ENCODE assay signal across 8 mouse cellular contexts in genomic region chr2:172370411-172371223, GRCm38 (mm10). TPM values are rescaled to one million over a fixed set of nuclear protein-coding genes. Genes with fewer than 3 reads are reported as not detected.
A peak's percentile ranks its signal among the peaks of the same experiment; 100 is the strongest.
DNase-seq lines count a peak whose midpoint lies in the region; ATAC-seq and TF ChIP-seq lines count a peak whose summit lies in the region.

Aurka (minus strand) TSS chr2:172370535.
Cstf1 (plus strand) TSS chr2:172370681.

- no peaks in the 10 kb centered on the region for H3K27me3 ChIP-seq in MEL (ENCODE audit: control insufficient read depth in 1 of 2, insufficient read depth in 2 of 2, low read length in 2 of 2)
- H3K27me3 ChIP-seq in cerebellum, adult 2 months (ENCODE audit: control insufficient read depth, insufficient read depth, low read length): no peaks in the 10 kb centered on the region
- H3K27me3 ChIP-seq in forebrain, postnatal 0 days (ENCODE audit: insufficient read depth, low read length): no peaks in the 10 kb centered on the region
- no peaks in the 10 kb centered on the region for H3K27me3 ChIP-seq in lung, embryonic 15.5 days

- H3K4me2 ChIP-seq in forebrain, postnatal 0 days (ENCODE audit: low read depth): peak within 1 kb of the TSS; percentile 88
- H3K4me2 ChIP-seq in lung, embryonic 15.5 days: peak within 1 kb of the TSS; percentile 77

- TF ChIP-seq EP300 in MEL (IDR thresholded peaks at IDR 0.05; ENCODE audit: low read depth in 1 of 2, low read length in 2 of 2): no peak; a peak in 1 of 4 replicates

- peaks cover 69% of the 10 kb centered on the region for H3K79me2 ChIP-seq in MEL (ENCODE audit: control insufficient read depth, insufficient read depth, low read length, poor library complexity)

- peaks cover 12 to 26% of the 10 kb centered on the region in 2 experiments for H3K36me3 ChIP-seq in MEL (ENCODE audit: control insufficient read depth in 1 of 2, insufficient read depth in 2 of 2, low read length in 2 of 2)
- peaks cover 23% of the 10 kb centered on the region for H3K36me3 ChIP-seq in forebrain, postnatal 0 days (ENCODE audit: insufficient read depth)
- H3K36me3 ChIP-seq in lung, embryonic 15.5 days: peaks cover 48% of the 10 kb centered on the region

- no peak for TF ChIP-seq CTCF in MEL (IDR thresholded peaks at IDR 0.05 in 2 of 3, conservative IDR thresholded peaks at IDR 0.05 in 1 of 3; ENCODE audit: control insufficient read depth in 1 of 3, insufficient read depth in 1 of 3, low read depth in 2 of 3, low read length in 3 of 3, poor library complexity in 1 of 3, severe bottlenecking in 1 of 3)
- no peak for TF ChIP-seq CTCF in cerebellum, adult 2 months (IDR thresholded peaks at IDR 0.05; ENCODE audit: borderline replicate concordance, insufficient read depth, low read depth, low read length)
- TF ChIP-seq CTCF in forebrain, postnatal 0 days (IDR thresholded peaks at IDR 0.05; ENCODE audit: low read depth): no peak

- peaks cover 0 to 18% of the 10 kb centered on the region in 2 experiments; a peak in 2 of 4 replicates for H3K4me1 ChIP-seq in MEL (ENCODE audit: control insufficient read depth in 1 of 2, insufficient read depth in 2 of 2, low read length in 2 of 2)
- no peaks in the 10 kb centered on the region for H3K4me1 ChIP-seq in cerebellum, adult 2 months (ENCODE audit: control insufficient read depth, insufficient read depth, low read length)
- peaks cover 9% of the 10 kb centered on the region; the same call in 1 of the 2 replicates for H3K4me1 ChIP-seq in forebrain, postnatal 0 days (ENCODE audit: insufficient read depth)
- peaks cover 27% of the 10 kb centered on the region for H3K4me1 ChIP-seq in lung, embryonic 15.5 days

- WGBS in cerebellum, adult 2 months: under 1% methylated on average over 66 of the region's 66 CpGs
- WGBS in forebrain, postnatal 0 days: under 1% methylated on average over 66 of the region's 66 CpGs
- under 1% methylated on average over 66 of the region's 66 CpGs for WGBS in lung, embryonic 15.5 days

- no peaks in the 10 kb centered on the region for H3K9me3 ChIP-seq in MEL (replicated peaks; ENCODE audit: insufficient read depth, low read length)
- no peaks in the 10 kb centered on the region for H3K9me3 ChIP-seq in forebrain, postnatal 0 days (ENCODE audit: low read length)
- H3K9me3 ChIP-seq in lung, embryonic 15.5 days: no peaks in the 10 kb centered on the region

- no peak for TF ChIP-seq RAD21 in MEL (IDR thresholded peaks at IDR 0.05; ENCODE audit: low read depth, low read length)

- peak; percentile 99 for ATAC-seq in forebrain, postnatal 0 days
- ATAC-seq in lung, embryonic 15.5 days (ENCODE audit: borderline replicate concordance, extremely low read depth, low FRiP score, low TSS enrichment): peak; percentile 98

- peak; percentile 98 for DNase-seq in MEL (ENCODE audit: low read depth, low spot score)
- DNase-seq in cerebellum, adult 2 months: peak; percentile 96 to 98
- DNase-seq in forebrain, postnatal 0 days: peak; percentile 98
- DNase-seq in heart, postnatal 4 days: peak; percentile 95
- peak; percentile 94 to 95 for DNase-seq in layer of hippocampus, adult 8-10 months (ENCODE audit: low spot score in 2 of 2)
- DNase-seq in ovary, adult 18-20 months (ENCODE audit: low spot score): peak; percentile 91
- peak; percentile 96 for DNase-seq in thymus, postnatal 0 days (ENCODE audit: low spot score)

- TF ChIP-seq POLR2A in MEL (IDR thresholded peaks at IDR 0.05; ENCODE audit: control insufficient read depth in 1 of 2, insufficient read depth in 1 of 2, low read depth in 1 of 2, low read length in 2 of 2, poor library complexity in 1 of 2): peak; percentile 66 to 95
- peak; percentile 18; the same call in 1 of the 2 replicates for TF ChIP-seq POLR2A in cerebellum, adult 2 months (IDR thresholded peaks at IDR 0.05; ENCODE audit: borderline replicate concordance, insufficient read depth, low read length)

- H3K27ac ChIP-seq in MEL (ENCODE audit: control insufficient read depth, low read depth, low read length): peak within 1 kb of the TSS; percentile 96
- peak within 1 kb of the TSS; percentile 77 for H3K27ac ChIP-seq in cerebellum, adult 2 months (ENCODE audit: insufficient read depth, low read length)
- H3K27ac ChIP-seq in forebrain, postnatal 0 days (ENCODE audit: low read depth, low read length): peak within 1 kb of the TSS; percentile 92
- H3K27ac ChIP-seq in lung, embryonic 15.5 days: peak within 1 kb of the TSS; percentile 90

- peak within 1 kb of the TSS; percentile 86 to 89 for H3K4me3 ChIP-seq in MEL (ENCODE audit: control insufficient read depth in 1 of 2, insufficient read depth in 1 of 2, low read depth in 2 of 2, low read length in 2 of 2)
- peak within 1 kb of the TSS; percentile 91 for H3K4me3 ChIP-seq in cerebellum, adult 2 months (replicated peaks; ENCODE audit: insufficient read depth, low read depth, low read length)
- H3K4me3 ChIP-seq in forebrain, postnatal 0 days (ENCODE audit: low read depth, low read length): peak within 1 kb of the TSS; percentile 84
- H3K4me3 ChIP-seq in lung, embryonic 15.5 days: peak within 1 kb of the TSS; percentile 97

- peak within 1 kb of the TSS; percentile 95 for H3K9ac ChIP-seq in MEL (ENCODE audit: control insufficient read depth, low read depth, low read length, poor library complexity, severe bottlenecking)
- peak within 1 kb of the TSS; percentile 87 for H3K9ac ChIP-seq in forebrain, postnatal 0 days
- peak within 1 kb of the TSS; percentile 83 for H3K9ac ChIP-seq in lung, embryonic 15.5 days

TF ChIP-seq in MEL, 35 proteins besides CTCF, POLR2A, EP300 and RAD21 (continues in another document):
- peak; percentile 99 for TF ChIP-seq MYC (IDR thresholded peaks at IDR 0.05; ENCODE audit: low read depth, low read length)
- peak; percentile 99 for TF ChIP-seq BHLHE40 (IDR thresholded peaks at IDR 0.05; ENCODE audit: borderline replicate concordance, low read depth, low read length)
- peak; percentile 93 for TF ChIP-seq ELF1 (IDR thresholded peaks at IDR 0.05; ENCODE audit: low read depth, low read length)
- peak; percentile 88 for TF ChIP-seq NELFE (IDR thresholded peaks at IDR 0.05; ENCODE audit: low read depth, low read length)
- no peak; the same call in 1 of the 2 replicates for TF ChIP-seq POLR2AphosphoS5 (IDR thresholded peaks at IDR 0.05; ENCODE audit: borderline replicate concordance, low read depth, low read length)
- no peak for TF ChIP-seq CHD1 (IDR thresholded peaks at IDR 0.05; ENCODE audit: low read depth, low read length)
- peak; percentile 74 for TF ChIP-seq TCF12 (IDR thresholded peaks at IDR 0.05; ENCODE audit: low read depth, low read length)
- TF ChIP-seq USF2 (IDR thresholded peaks at IDR 0.05; ENCODE audit: borderline replicate concordance in 1 of 2, insufficient read depth in 1 of 2, low read depth in 1 of 2, low read length in 2 of 2): no peak
- TF ChIP-seq KAT2A (conservative IDR thresholded peaks at IDR 0.05; ENCODE audit: low read depth, low read length): peak; percentile 79
- 0 out of 2 replicates have a peak, but pooled peaks have one; percentile 55 for TF ChIP-seq E2F4 (IDR thresholded peaks at IDR 0.05; ENCODE audit: borderline replicate concordance, low read depth, low read length)
- TF ChIP-seq MAFK (IDR thresholded peaks at IDR 0.05; ENCODE audit: borderline replicate concordance, low read depth, low read length): no peak
- TF ChIP-seq SIN3A (IDR thresholded peaks at IDR 0.05; ENCODE audit: low read length): peak; percentile 94
- TF ChIP-seq MEF2A (IDR thresholded peaks at IDR 0.05; ENCODE audit: extremely low read depth, insufficient replicate concordance, low read depth, low read length, poor library complexity, severe bottlenecking): 0 out of 2 replicates have a peak, but pooled peaks have one; percentile 27
- peak; percentile 68; the same call in 1 of the 2 replicates for TF ChIP-seq MAZ (IDR thresholded peaks at IDR 0.05; ENCODE audit: low read depth, low read length)
- TF ChIP-seq UBTF (IDR thresholded peaks at IDR 0.05; ENCODE audit: borderline replicate concordance, insufficient read depth, low read depth, low read length): 0 out of 2 replicates have a peak, but pooled peaks have one; percentile 5
- TF ChIP-seq MYB (IDR thresholded peaks at IDR 0.05; ENCODE audit: low read depth, low read length): 0 out of 2 replicates have a peak, but pooled peaks have one; percentile 41
- TF ChIP-seq ZKSCAN1 (IDR thresholded peaks at IDR 0.05; ENCODE audit: low read depth, low read length): no peak
- peak; percentile 96 for TF ChIP-seq HCFC1 (IDR thresholded peaks at IDR 0.05; ENCODE audit: low read depth, low read length)
- no peak for TF ChIP-seq ZC3H11A (IDR thresholded peaks at IDR 0.05; ENCODE audit: low read depth, low read length)
- peak; percentile 82 for TF ChIP-seq ZMIZ1 (IDR thresholded peaks at IDR 0.05; ENCODE audit: low read depth, low read length)
- TF ChIP-seq MAX (IDR thresholded peaks at IDR 0.05; ENCODE audit: low read length): peak; percentile 98

RNA-seq across cellular contexts. Expression of gene Aurka, which starts in this region (rescaled TPM):
- 110 and 127 TPM in 2 replicates for total RNA-seq in MEL (2012; rRNA removed)
- 100 to 1,000 TPM; 150 to 236 TPM for polyA plus RNA-seq in MEL (2012; ENCODE audit: insufficient read depth in 1 of 2, insufficient read length in 2 of 2, low read depth in 1 of 2, low replicate concordance in 2 of 2, missing spikeins in 1 of 2)
- 2.1 and 2.2 TPM in 2 replicates for polyA plus RNA-seq in cerebellum, adult 2 months (2012; rRNA removed)
- total RNA-seq in forebrain, postnatal 0 days (2014; rRNA removed): 4.7 and 9.2 TPM in 2 replicates
- polyA plus RNA-seq in forebrain, postnatal 0 days (2015; fragmentation: Nextera tagmentation; extraction: Ambion mirVana): 8.8 and 10.4 TPM in 2 replicates
- total RNA-seq in heart, postnatal 4 days (2021): 10 to 100 TPM; 38.5 to 44.6 TPM
- 1 to 10 TPM; 1.1 to 2.4 (median 1.5) TPM for total RNA-seq in layer of hippocampus, adult 8-10 months (2022)
- polyA plus RNA-seq in lung, embryonic 15.5 days (2015; fragmentation: Nextera tagmentation; extraction: Ambion mirVana): 130 and 138 TPM in 2 replicates
- 107 and 108 TPM in 2 replicates for polyA plus RNA-seq in thymus, postnatal 0 days (2015; fragmentation: Nextera tagmentation; extraction: Ambion mirVana)

RNA-seq across cellular contexts. Expression of gene Cstf1, which starts in this region (rescaled TPM):
- 63.3 and 77.4 TPM in 2 replicates for total RNA-seq in MEL (2012; rRNA removed)
- 100 to 1,000 TPM in 1 of 2 experiments, 10 to 100 TPM in 1; 66.9 to 105 TPM for polyA plus RNA-seq in MEL (2012; ENCODE audit: insufficient read depth in 1 of 2, insufficient read length in 2 of 2, low read depth in 1 of 2, low replicate concordance in 2 of 2, missing spikeins in 1 of 2)
- polyA plus RNA-seq in cerebellum, adult 2 months (2012; rRNA removed): 28.2 and 31.6 TPM in 2 replicates
- total RNA-seq in forebrain, postnatal 0 days (2014; rRNA removed): 30.3 and 37.6 TPM in 2 replicates
- polyA plus RNA-seq in forebrain, postnatal 0 days (2015; fragmentation: Nextera tagmentation; extraction: Ambion mirVana): 28.9 and 29.3 TPM in 2 replicates
- total RNA-seq in heart, postnatal 4 days (2021): 10 to 100 TPM; 29.8 to 31.4 TPM
- total RNA-seq in layer of hippocampus, adult 8-10 months (2022): 10 to 100 TPM; 23.7 to 28.8 (median 26.9) TPM
- polyA plus RNA-seq in lung, embryonic 15.5 days (2015; fragmentation: Nextera tagmentation; extraction: Ambion mirVana): 43.2 and 43.4 TPM in 2 replicates
- polyA plus RNA-seq in thymus, postnatal 0 days (2015; fragmentation: Nextera tagmentation; extraction: Ambion mirVana): 48.5 and 55.2 TPM in 2 replicates

Comparison
In these comparisons a context has a peak if more than half of its experiments do, and no peak if none do; other contexts are left out.
1. Peak in every context shown above with its lines: DNase-seq, ATAC-seq, H3K4me3 ChIP-seq and H3K27ac ChIP-seq.